Mouse (Mus musculus) liver, postnatal 0 days (tissue): ENCODE measurements around the gene 2210016L21Rik. TPM values are rescaled to one million over a fixed set of nuclear protein-coding genes. Genes with fewer than 3 reads are reported as not detected.

Experiments used
- ATAC-seq: fragments of 200-750 bp; cut with Nextera tagmentation; 2 replicates; pipeline ENCODE4 v1.8.0; 2017; ENCODE audit warnings: mild to moderate bottlenecking, moderate library complexity
- DNase-seq: peaks from one replicate; pipeline ENCODE4 v3.0.0-alpha.2; 2016
- H3K27ac ChIP-seq: fragments of 300-500 bp; sonication (generic); 2 replicates; pipeline ENCODE4 v1.5.1; 2014; ENCODE audit warnings: antibody characterized with exemption, moderate library complexity, mild to moderate bottlenecking, low read depth
- H3K27me3 ChIP-seq: fragments of 300-500 bp; sonication (generic); 2 replicates; pipeline ENCODE4 v1.6.1; 2014; ENCODE audit warnings: low read length, control low read depth, mixed read lengths; ENCODE audit not compliant: insufficient read depth
- H3K36me3 ChIP-seq: fragments of 300-500 bp; sonication (generic); replicated peaks from 2 replicates; pipeline ENCODE4 v1.6.1; 2014; ENCODE audit warnings: mild to moderate bottlenecking, control low read depth, low read length, moderate library complexity, mixed read lengths; ENCODE audit not compliant: insufficient read depth
- H3K4me1 ChIP-seq: fragments of 300-500 bp; sonication (generic); 2 replicates; pipeline ENCODE4 v1.6.1; 2014; ENCODE audit warnings: antibody characterized with exemption, mild to moderate bottlenecking, control low read depth; ENCODE audit not compliant: insufficient read depth
- H3K4me2 ChIP-seq: fragments of 300-500 bp; sonication (generic); 2 replicates; pipeline ENCODE4 v1.6.1; 2014; ENCODE audit warnings: low read depth, mild to moderate bottlenecking, low read length, moderate library complexity, mixed read lengths
- H3K4me3 ChIP-seq: fragments of 300-500 bp; sonication (generic); 2 replicates; pipeline ENCODE4 v1.5.1; 2014; ENCODE audit warnings: low read depth, low read length
- H3K9ac ChIP-seq: fragments of 300-500 bp; sonication (generic); replicated peaks from 2 replicates; pipeline ENCODE4 v1.6.1; 2014; ENCODE audit warnings: mild to moderate bottlenecking, moderate library complexity
- H3K9me3 ChIP-seq: fragments of 300-500 bp; sonication (generic); 2 replicates; pipeline ENCODE4 v1.6.1; 2016; ENCODE audit warnings: mild to moderate bottlenecking, control low read depth, low read length, mixed read lengths
- CTCF ChIP-seq: sonication (generic); IDR thresholded peaks from 2 replicates; pipeline ENCODE4 v1.5.1; 2016; ENCODE audit warnings: antibody characterized with exemption, low read depth
- EP300 ChIP-seq: IDR thresholded peaks from 2 replicates; pipeline ENCODE4 v1.6.1; 2016; ENCODE audit warnings: antibody characterized with exemption, low read depth, mild to moderate bottlenecking
- WGBS: fragments of 180-500 bp; shearing (Covaris S2); extraction: QIAGEN DNeasy Blood & Tissue Kit; methylation state at CpG from one replicate; pipeline ENCODE4 v1.1.7; 2014; ENCODE audit not compliant: insufficient replicate concordance; 5-methylcytosine and 5-hydroxymethylcytosine counted together
- polyA plus RNA-seq: library from polyadenylated mRNA; unstranded; fragments of >200 nt; fragmentation: Nextera tagmentation; extraction: Ambion mirVana; gene quantifications from 2 replicates; pipeline ENCODE4 v1.2.1, GENCODE M21; 2015

2210016L21Rik gene
- 10.4 and 15.3 TPM in 2 replicates for polyA plus RNA-seq

DNA sequence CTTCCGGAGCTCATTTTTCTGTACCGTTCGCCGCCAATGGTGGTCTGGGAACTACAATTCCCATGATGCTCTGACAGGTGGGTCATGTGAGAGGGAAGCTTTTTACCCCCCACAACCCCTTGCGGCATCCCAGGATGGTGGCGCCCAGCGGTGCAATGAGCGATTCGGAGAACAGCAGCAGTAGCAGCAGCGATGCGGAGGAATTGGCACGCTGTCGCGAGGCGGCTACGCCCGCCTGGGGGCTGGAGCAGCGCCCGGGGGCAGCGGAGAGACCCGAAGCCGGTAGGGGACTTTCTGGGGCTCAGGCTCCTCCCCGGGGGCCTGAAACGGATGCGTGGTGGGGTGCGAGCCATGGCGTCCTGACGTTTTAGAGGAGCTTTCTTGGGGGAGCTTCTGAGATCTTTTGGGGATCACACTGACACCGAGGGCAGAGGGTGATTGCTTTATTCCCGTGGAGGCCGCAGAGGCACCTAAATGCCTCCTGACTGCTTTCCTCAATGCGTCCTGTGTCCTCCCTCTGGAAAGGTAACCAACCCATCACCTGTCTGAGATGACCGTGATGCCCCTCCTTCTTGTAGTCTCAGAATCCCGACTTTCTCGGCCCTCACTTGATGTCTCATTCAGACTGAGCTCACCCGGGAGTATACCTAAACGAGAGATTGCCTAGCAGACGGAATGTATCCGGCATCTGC lies at the start of gene 2210016L21Rik:
Gene 2210016L21Rik (plus strand): TSS at position 85 of the 692 bp plus-strand sequence.
- Histone ChIP-seq H3K4me2 (peak within 1 kb of the TSS; percentile 86), H3K9me3 (no peaks in the 10 kb centered on the region), H3K27ac (peak within 1 kb of the TSS; percentile 77), H3K4me3 (peak within 1 kb of the TSS; percentile 84), H3K27me3 (no peaks in the 10 kb centered on the region), H3K9ac (peak within 1 kb of the TSS; percentile 88), H3K4me1 (peaks cover 7% of the 10 kb centered on the region; the same call in 1 of the 2 replicates), H3K36me3 (peaks cover 13% of the 10 kb centered on the region)
- ATAC-seq (peak; percentile 94), DNase-seq (peak; percentile 87)
- TF ChIP-seq CTCF (peak; percentile 39), EP300 (no peak)
- 1% methylated on average over 39 of the region's 39 CpGs for WGBS

DNA sequence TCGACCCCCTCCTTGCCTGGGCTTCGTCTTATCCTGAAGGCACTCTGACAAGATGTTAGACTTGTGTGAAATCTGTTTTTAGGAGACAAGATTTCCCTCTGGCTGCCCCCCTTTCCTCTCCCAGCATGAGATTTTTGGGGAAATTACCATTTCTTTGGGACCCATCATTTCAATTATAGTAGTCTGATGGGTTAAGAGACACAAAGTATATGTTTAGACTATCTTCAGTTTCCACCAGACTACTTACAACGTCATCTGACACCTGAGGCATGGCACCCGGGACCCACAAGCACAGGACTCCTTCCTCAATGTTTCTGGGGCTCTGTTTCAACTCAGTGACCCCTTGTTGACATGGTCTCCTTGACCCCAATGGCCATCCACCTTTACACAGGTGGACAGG lies 46.4 kb upstream of the 2210016L21Rik start:
- Histone ChIP-seq H3K9ac (no peak overlapping the region), H3K4me1 (0 out of 2 replicates have a peak, but pooled peaks cover 5% of the 10 kb centered on the region), H3K4me3 (no peak overlapping the region), H3K36me3 (no peaks in the 10 kb centered on the region), H3K4me2 (no peak overlapping the region), H3K27ac (no peak overlapping the region), H3K27me3 (no peaks in the 10 kb centered on the region), H3K9me3 (no peaks in the 10 kb centered on the region)
- TF ChIP-seq EP300: no peak
- TF ChIP-seq CTCF: no peak
- ATAC-seq (no peak), DNase-seq (no peak)
- 79% methylated on average over 4 of the region's 4 CpGs for WGBS

DNA sequence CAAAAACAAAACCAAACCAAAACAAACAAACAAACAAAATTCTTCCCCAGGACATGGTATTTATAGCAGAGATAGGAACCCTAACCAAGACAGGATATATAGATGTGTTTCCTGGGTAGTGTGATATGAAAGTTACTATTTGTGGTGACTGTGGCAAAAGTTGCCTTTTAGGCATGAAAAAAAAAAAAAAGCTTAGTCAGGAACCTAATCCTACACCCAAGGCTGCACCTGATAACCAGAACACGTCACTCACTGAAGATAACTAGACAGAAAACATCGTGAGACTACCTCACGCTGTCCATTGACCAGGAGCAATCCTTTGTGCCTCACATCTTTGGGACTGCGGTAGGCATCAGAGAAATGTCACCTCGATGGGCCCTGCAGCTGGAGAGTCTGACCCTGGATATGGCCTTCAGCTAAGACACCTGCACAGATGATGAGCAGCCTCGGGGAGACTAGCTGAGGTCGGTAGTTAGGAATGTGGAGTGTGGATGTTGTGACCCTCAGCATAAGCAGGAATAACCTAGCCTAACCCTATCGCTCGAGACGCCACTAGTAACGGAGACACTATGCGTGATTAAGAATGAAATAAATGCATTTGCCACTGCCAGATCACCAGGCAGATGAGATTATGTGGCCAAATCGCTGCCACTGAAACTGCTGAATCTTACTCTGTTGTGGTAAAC lies 45.1 kb upstream of the 2210016L21Rik start, which contains the start of gene Oasl2:
Gene Oasl2 (plus strand): TSS at position 249 of the 686 bp plus-strand sequence.
- peak within 1 kb of the TSS; percentile 69 for H3K27ac ChIP-seq
- no peaks in the 10 kb centered on the region for H3K9me3 ChIP-seq
- H3K4me1 ChIP-seq: 0 out of 2 replicates have a peak, but pooled peaks cover 5% of the 10 kb centered on the region
- peak within 1 kb of the TSS; percentile 68 for H3K4me2 ChIP-seq
- H3K4me3 ChIP-seq: peak within 1 kb of the TSS; percentile 49
- H3K9ac ChIP-seq: peak within 1 kb of the TSS; percentile 63
- H3K27me3 ChIP-seq: no peaks in the 10 kb centered on the region
- H3K36me3 ChIP-seq: no peaks in the 10 kb centered on the region
- ATAC-seq: peak; percentile 72
- TF ChIP-seq EP300 (no peak), CTCF (no peak)
- no peak for DNase-seq
- 50% methylated on average over 13 of the region's 13 CpGs for WGBS

DNA sequence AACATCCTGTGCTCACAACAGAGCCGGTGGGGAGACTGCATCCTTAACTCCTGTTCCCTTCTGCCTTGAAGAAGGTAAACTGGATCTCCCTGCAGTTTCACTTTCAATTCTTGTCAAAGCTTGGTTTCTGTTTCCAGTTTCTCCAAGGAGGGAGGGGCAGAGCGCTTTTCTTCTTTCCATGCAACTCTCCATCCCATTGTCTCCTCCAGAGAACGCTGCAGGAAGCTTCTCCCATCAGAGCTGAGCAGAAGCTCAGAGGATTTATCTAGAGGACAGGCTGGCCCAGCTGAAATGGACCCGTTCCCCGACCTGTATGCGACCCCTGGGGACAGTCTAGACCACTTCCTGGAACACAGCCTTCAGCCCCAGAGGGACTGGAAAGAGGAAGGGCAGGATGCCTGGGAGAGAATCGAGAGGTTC lies 44.6 kb upstream of the 2210016L21Rik start:
- H3K27ac ChIP-seq: peak overlapping the region; percentile 69
- no peak for TF ChIP-seq CTCF
- 0 out of 2 replicates have a peak, but pooled peaks have one; percentile 27 for TF ChIP-seq EP300
- peak; percentile 44 for DNase-seq
- H3K9ac ChIP-seq: peak overlapping the region; percentile 63
- peak; percentile 61 for ATAC-seq
- H3K27me3 ChIP-seq: no peaks in the 10 kb centered on the region
- peak overlapping the region; percentile 68 for H3K4me2 ChIP-seq
- H3K9me3 ChIP-seq: no peaks in the 10 kb centered on the region
- H3K4me3 ChIP-seq: peak overlapping the region; percentile 49
- H3K36me3 ChIP-seq: no peaks in the 10 kb centered on the region
- H3K4me1 ChIP-seq: 0 out of 2 replicates have a peak, but pooled peaks cover 5% of the 10 kb centered on the region
- WGBS: 6% methylated on average over 7 of the region's 7 CpGs

GRCm38 (mm10) chr5:114898857-114899256 lies 43.1 kb upstream of the 2210016L21Rik start:
- Histone ChIP-seq H3K9me3 (no peaks in the 10 kb centered on the region), H3K4me2 (peak overlapping the region; percentile 68), H3K4me1 (0 out of 2 replicates have a peak, but pooled peaks cover 5% of the 10 kb centered on the region), H3K9ac (no peak overlapping the region), H3K27ac (no peak overlapping the region), H3K36me3 (no peaks in the 10 kb centered on the region), H3K27me3 (no peaks in the 10 kb centered on the region), H3K4me3 (peak overlapping the region; percentile 49; the same call in 1 of the 2 replicates)
- DNase-seq: no peak
- TF ChIP-seq CTCF (no peak), EP300 (no peak)
- ATAC-seq: no peak
- 65% methylated on average over 7 of the region's 7 CpGs for WGBS

- ATAC-seq: no peak
- Histone ChIP-seq H3K27me3 (no peaks in the 10 kb centered on the region), H3K27ac (no peak overlapping the region), H3K4me1 (no peaks in the 10 kb centered on the region), H3K4me3 (no peak overlapping the region), H3K9me3 (peaks cover 5% of the 10 kb centered on the region; the same call in 1 of the 2 replicates), H3K9ac (no peak overlapping the region), H3K4me2 (no peak overlapping the region), H3K36me3 (0 out of 2 replicates have a peak, but pooled peaks cover 5% of the 10 kb centered on the region)
- 35% methylated on average over 1 of the region's 1 CpGs for WGBS
- TF ChIP-seq EP300 (no peak), CTCF (peak; percentile 88)
- peak; percentile 64 for DNase-seq
Observed at GRCm38 (mm10) chr5:114902413-114902812, 39.5 kb upstream of the 2210016L21Rik start.
